Mouse (Mus musculus) heart, adult 2 months (tissue): Measurements from ENCODE around the gene Stxbp2.

Source experiments
- CTCF ChIP-seq: fragments of 200-600 bp; IDR thresholded peaks from 2 replicates; pipeline ENCODE4 v1.8.1; 2022; ENCODE audit warnings: antibody characterized with exemption, mild to moderate bottlenecking, moderate library complexity
- EP300 ChIP-seq: fragments of 200-500 bp; IDR thresholded peaks from 2 replicates; pipeline ENCODE4 v1.6.1; 2011; ENCODE audit warnings: low read depth, low read length, control low read depth; ENCODE audit not compliant: insufficient read depth
- POLR2A ChIP-seq: fragments of 200-500 bp; IDR thresholded peaks from 2 replicates; pipeline ENCODE4 v1.6.1; 2011; ENCODE audit warnings: mild to moderate bottlenecking, low read depth, low read length, control low read depth; ENCODE audit not compliant: insufficient read depth

DNA sequence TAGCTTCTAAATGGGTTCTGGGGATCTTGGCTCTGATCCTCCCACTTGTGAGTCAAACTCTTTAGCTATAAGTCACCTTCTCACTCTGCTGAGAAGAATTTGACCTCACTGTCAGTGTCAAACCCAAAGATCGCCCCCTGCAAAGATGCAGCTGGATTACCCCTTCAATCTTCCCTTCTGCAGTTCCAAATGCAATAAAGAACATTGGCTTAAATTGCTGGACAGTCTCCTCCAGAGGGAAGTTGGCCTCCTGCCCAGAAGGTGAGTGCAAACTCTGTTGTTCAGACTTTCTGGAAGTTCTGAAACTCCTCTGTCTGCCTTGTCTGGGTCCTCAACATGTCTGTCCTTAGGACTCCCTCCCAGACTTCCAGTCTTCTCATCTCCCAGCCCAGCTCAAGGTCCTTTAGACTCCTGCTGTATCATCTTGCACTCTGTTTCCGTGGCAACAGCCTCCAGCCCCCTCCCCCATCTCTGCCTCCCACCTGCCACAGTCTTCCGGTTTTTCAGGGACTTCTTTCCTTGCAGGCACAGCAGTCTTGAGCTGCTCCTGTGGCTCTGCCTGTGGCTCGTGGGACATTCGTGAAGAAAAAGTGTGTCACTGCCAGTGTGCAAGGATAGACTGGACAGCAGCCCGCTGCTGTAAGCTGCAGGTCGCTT is 26.1 kb downstream of the Stxbp2 start:
- TF ChIP-seq POLR2A (no peak), EP300 (no peak), CTCF (no peak)
